Mouse (Mus musculus): ENCODE data around the gene Lrp1. TPM values are rescaled to one million over a fixed set of nuclear protein-coding genes. Genes with fewer than 3 reads are reported as not detected.

The Lrp1 gene
- polyA plus RNA-seq, 1 experiment from 2014 or later = 37.9 TPM

GRCm38 (mm10) chr10:127515983-127516459 lies 104.9 kb downstream of the Lrp1 start:
- H3K4me2 ChIP-seq = peak overlapping the region; percentile 57
- peaks cover 69% of the 10 kb centered on the region for H3K4me1 ChIP-seq
- peak overlapping the region; percentile 29 for H3K4me3 ChIP-seq
- WGBS = 26% methylated on average over 8 of the region's 8 CpGs
- ATAC-seq (ENCODE audit: extremely low read depth, insufficient number of reproducible peaks, low FRiP score, low TSS enrichment) = no peak
- H3K36me3 ChIP-seq = peaks cover 37% of the 10 kb centered on the region
- no peaks in the 10 kb centered on the region for H3K9me3 ChIP-seq
- peak overlapping the region; percentile 77 for H3K9ac ChIP-seq
- H3K27me3 ChIP-seq (replicated peaks) = peaks cover 69% of the 10 kb centered on the region
- H3K27ac ChIP-seq (replicated peaks) = peak overlapping the region; percentile 42; the same call in 1 of the 2 replicates

DNA sequence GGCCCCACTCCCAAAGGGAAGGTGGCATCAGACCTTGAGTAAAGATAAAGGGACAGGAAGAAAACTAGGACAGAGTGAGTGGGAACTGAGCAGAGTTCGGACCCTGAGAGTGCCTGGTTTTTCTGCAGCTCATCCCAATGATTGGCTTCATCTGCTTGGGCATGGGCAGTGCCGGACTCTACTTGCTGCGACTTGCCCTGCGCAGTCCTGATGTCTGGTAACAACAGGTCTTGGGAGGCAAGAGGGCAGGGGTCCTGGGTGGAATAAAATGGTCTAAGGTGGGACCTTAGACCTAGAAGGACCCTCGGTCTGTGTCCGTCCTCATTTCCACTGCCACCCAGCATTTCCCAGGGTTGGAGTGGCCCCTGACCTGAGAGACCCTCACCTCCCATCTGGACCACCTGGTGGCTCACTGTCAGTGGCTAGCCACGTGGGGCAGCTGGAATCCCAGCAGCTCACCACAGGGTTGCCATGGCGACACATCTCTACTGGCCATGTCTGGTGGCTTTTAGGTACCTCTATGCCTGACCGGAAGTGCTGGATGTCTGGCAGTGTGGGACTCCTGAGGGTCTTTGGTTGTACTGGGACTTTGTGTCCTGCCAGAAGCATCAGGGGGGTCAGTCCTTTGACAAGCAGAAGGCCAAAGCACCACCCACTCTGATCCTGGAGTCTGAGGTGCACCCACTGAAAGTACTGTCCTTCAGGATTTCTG lies 105.5 kb downstream of the Lrp1 start:
- Histone ChIP-seq H3K4me3 (peak overlapping the region; percentile 29), H3K4me1 (peaks cover 67% of the 10 kb centered on the region), H3K27ac (replicated peaks) (peak overlapping the region; percentile 42; the same call in 1 of the 2 replicates), H3K4me2 (peak overlapping the region; percentile 57), H3K9ac (peak overlapping the region; percentile 44), H3K36me3 (peaks cover 34% of the 10 kb centered on the region), H3K27me3 (replicated peaks) (peaks cover 75% of the 10 kb centered on the region), H3K9me3 (no peaks in the 10 kb centered on the region)
- WGBS = 35% methylated on average over 9 of the region's 9 CpGs
- no peak for ATAC-seq (ENCODE audit: extremely low read depth, insufficient number of reproducible peaks, low FRiP score, low TSS enrichment)

- Histone ChIP-seq H3K27me3 (replicated peaks) (peaks cover 81% of the 10 kb centered on the region), H3K9ac (peak within 1 kb of the TSS; percentile 77), H3K36me3 (peaks cover 28% of the 10 kb centered on the region), H3K4me1 (peaks cover 66% of the 10 kb centered on the region), H3K4me2 (peak within 1 kb of the TSS; percentile 93), H3K9me3 (no peaks in the 10 kb centered on the region), H3K4me3 (peak within 1 kb of the TSS; percentile 43), H3K27ac (replicated peaks) (peak within 1 kb of the TSS; percentile 42; the same call in 1 of the 2 replicates)
- WGBS = 13% methylated on average over 6 of the region's 6 CpGs
- ATAC-seq (ENCODE audit: extremely low read depth, insufficient number of reproducible peaks, low FRiP score, low TSS enrichment) = no peak
Observed at GRCm38 (mm10) chr10:127514764-127515163, 106.2 kb downstream of the Lrp1 start, which contains the start of gene Ndufa4l2. TSS of gene Ndufa4l2 (plus strand) at chr10:127514967.

GRCm38 (mm10) chr10:127514111-127514698 lies 106.7 kb downstream of the Lrp1 start:
- Histone ChIP-seq H3K4me3 (peak overlapping the region; percentile 43), H3K27ac (replicated peaks) (no peak overlapping the region), H3K9me3 (no peaks in the 10 kb centered on the region), H3K4me1 (peaks cover 71% of the 10 kb centered on the region), H3K9ac (no peak overlapping the region; the same call in 1 of the 2 replicates), H3K4me2 (peak overlapping the region; percentile 93), H3K27me3 (replicated peaks) (peaks cover 87% of the 10 kb centered on the region), H3K36me3 (peaks cover 22% of the 10 kb centered on the region)
- ATAC-seq (ENCODE audit: extremely low read depth, insufficient number of reproducible peaks, low FRiP score, low TSS enrichment) = no peak
- 10% methylated on average over 13 of the region's 13 CpGs for WGBS

- 1% methylated on average over 16 of the region's 16 CpGs for WGBS
- Histone ChIP-seq H3K4me2 (peak overlapping the region; percentile 93), H3K9me3 (no peaks in the 10 kb centered on the region), H3K27ac (replicated peaks) (no peak overlapping the region), H3K36me3 (peaks cover 16% of the 10 kb centered on the region), H3K27me3 (replicated peaks) (peaks cover 93% of the 10 kb centered on the region), H3K9ac (peak overlapping the region; percentile 77), H3K4me1 (peaks cover 77% of the 10 kb centered on the region), H3K4me3 (peak overlapping the region; percentile 43)
- ATAC-seq (ENCODE audit: extremely low read depth, insufficient number of reproducible peaks, low FRiP score, low TSS enrichment) = 0 out of 2 replicates have a peak, but pooled peaks have one; percentile 3
Observed at GRCm38 (mm10) chr10:127513501-127514091, 107.4 kb downstream of the Lrp1 start.

GRCm38 (mm10) chr10:127512813-127513212 lies 108.1 kb downstream of the Lrp1 start:
- Histone ChIP-seq H3K4me3 (peak overlapping the region; percentile 53), H3K27ac (replicated peaks) (no peak overlapping the region), H3K4me2 (peak overlapping the region; percentile 93), H3K36me3 (peaks cover 8% of the 10 kb centered on the region), H3K27me3 (replicated peaks) (peaks cover 94% of the 10 kb centered on the region), H3K9ac (peak overlapping the region; percentile 80), H3K4me1 (peaks cover 84% of the 10 kb centered on the region), H3K9me3 (no peaks in the 10 kb centered on the region)
- peak; percentile 37; the same call in 1 of the 2 replicates for ATAC-seq (ENCODE audit: extremely low read depth, insufficient number of reproducible peaks, low FRiP score, low TSS enrichment)
- under 1% methylated on average over 27 of the region's 27 CpGs for WGBS

GRCm38 (mm10) chr10:127512307-127512666 lies 108.7 kb downstream of the Lrp1 start:
- no peak for ATAC-seq (ENCODE audit: extremely low read depth, insufficient number of reproducible peaks, low FRiP score, low TSS enrichment)
- peaks cover 94% of the 10 kb centered on the region for H3K27me3 ChIP-seq (replicated peaks)
- H3K9ac ChIP-seq = peak overlapping the region; percentile 80
- no peaks in the 10 kb centered on the region for H3K9me3 ChIP-seq
- H3K4me3 ChIP-seq = peak overlapping the region; percentile 53
- H3K4me2 ChIP-seq = peak overlapping the region; percentile 93
- H3K36me3 ChIP-seq = peaks cover 3% of the 10 kb centered on the region
- H3K27ac ChIP-seq (replicated peaks) = no peak overlapping the region
- 3% methylated on average over 7 of the region's 7 CpGs for WGBS
- peaks cover 84% of the 10 kb centered on the region for H3K4me1 ChIP-seq

DNA sequence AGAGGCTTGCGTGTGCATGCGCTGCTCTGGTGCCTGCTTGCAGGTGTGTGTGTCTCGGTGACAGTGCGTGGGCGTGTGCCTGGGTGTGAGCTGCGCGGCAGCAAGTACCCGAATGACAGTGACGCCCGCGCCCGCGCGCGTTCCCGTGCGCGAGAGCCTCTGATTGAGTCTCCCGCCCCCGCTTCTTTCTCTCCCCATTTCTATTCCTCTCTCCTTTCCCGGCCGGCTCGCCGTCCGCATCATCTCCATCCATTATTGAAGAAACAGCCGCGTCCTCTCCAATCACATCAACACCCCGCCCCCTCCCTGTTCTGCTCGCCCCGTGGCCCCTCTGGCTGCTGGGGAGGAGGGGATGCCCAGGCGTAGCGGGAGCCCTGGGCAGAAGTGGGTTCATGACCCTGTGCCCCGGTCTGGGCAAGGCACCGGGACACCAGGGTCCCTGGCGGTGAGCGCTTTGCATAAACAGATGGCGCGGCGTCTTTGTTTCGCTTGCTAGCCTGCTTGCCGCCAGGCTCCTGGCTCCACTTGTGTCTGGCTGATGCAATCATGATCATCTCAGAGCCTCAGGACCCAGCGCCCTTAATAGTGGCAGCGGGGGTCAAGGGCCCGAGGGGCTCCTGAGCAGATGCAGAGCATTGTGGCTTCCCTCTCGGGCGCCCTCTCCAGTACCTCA lies 109.2 kb downstream of the Lrp1 start:
- Histone ChIP-seq H3K4me2 (peak overlapping the region; percentile 93), H3K4me1 (peaks cover 79% of the 10 kb centered on the region), H3K9ac (peak overlapping the region; percentile 80), H3K4me3 (peak overlapping the region; percentile 53), H3K9me3 (no peaks in the 10 kb centered on the region), H3K27me3 (replicated peaks) (peaks cover 95% of the 10 kb centered on the region), H3K27ac (replicated peaks) (no peak overlapping the region), H3K36me3 (0 out of 2 replicates have a peak, but pooled peaks cover 1% of the 10 kb centered on the region)
- WGBS = under 1% methylated on average over 45 of the region's 46 CpGs
- no peak for ATAC-seq (ENCODE audit: extremely low read depth, insufficient number of reproducible peaks, low FRiP score, low TSS enrichment)

- Histone ChIP-seq H3K4me3 (peak overlapping the region; percentile 53), H3K27ac (replicated peaks) (no peak overlapping the region), H3K4me1 (peaks cover 72% of the 10 kb centered on the region), H3K9me3 (no peaks in the 10 kb centered on the region), H3K36me3 (peaks cover 5% of the 10 kb centered on the region; the same call in 1 of the 2 replicates), H3K9ac (peak overlapping the region; percentile 80), H3K4me2 (peak overlapping the region; percentile 93), H3K27me3 (replicated peaks) (peaks cover 98% of the 10 kb centered on the region)
- WGBS = 7% methylated on average over 11 of the region's 11 CpGs
- ATAC-seq (ENCODE audit: extremely low read depth, insufficient number of reproducible peaks, low FRiP score, low TSS enrichment) = no peak
Observed at GRCm38 (mm10) chr10:127510895-127511617, 109.9 kb downstream of the Lrp1 start.
